Mouse (Mus musculus) limb, embryonic 10.5 days (tissue): Measurements from ENCODE around the gene Kctd6. TPM values are rescaled to one million over a fixed set of nuclear protein-coding genes. Genes with fewer than 3 reads are reported as not detected.

Source experiments
- DNase-seq: peaks from one replicate; pipeline ENCODE4 v3.0.0-alpha.2; 2017; ENCODE audit warnings: low spot score
- H3K27ac ChIP-seq: fragments of 300-500 bp; sonication (generic); 2 replicates; pipeline ENCODE4 v1.5.1; 2016; ENCODE audit warnings: mild to moderate bottlenecking
- H3K27me3 ChIP-seq: fragments of 300-500 bp; sonication (generic); 2 replicates; pipeline ENCODE4 v1.6.1; 2016; ENCODE audit warnings: low read depth, mild to moderate bottlenecking; ENCODE audit not compliant: poor library complexity, severe bottlenecking
- H3K36me3 ChIP-seq: fragments of 300-500 bp; sonication (generic); 2 replicates; pipeline ENCODE4 v1.6.1; 2016; ENCODE audit warnings: mild to moderate bottlenecking, moderate library complexity
- H3K4me1 ChIP-seq: fragments of 300-500 bp; sonication (generic); 2 replicates; pipeline ENCODE4 v1.6.1; 2016
- H3K4me3 ChIP-seq: fragments of 300-500 bp; sonication (generic); 2 replicates; pipeline ENCODE4 v1.5.1; 2016; ENCODE audit warnings: mild to moderate bottlenecking, moderate library complexity
- H3K9me3 ChIP-seq: fragments of 300-500 bp; sonication (generic); replicated peaks from 2 replicates; pipeline ENCODE4 v1.6.1; 2016; ENCODE audit warnings: mild to moderate bottlenecking
- whole genome bisulfite sequencing: fragments of 180-500 bp; shearing (Covaris S2); methylation state at CpG from one replicate; pipeline ENCODE4 v1.1.7; 2016; 5-methylcytosine and 5-hydroxymethylcytosine counted together
- polyA plus RNA-seq: library from polyadenylated mRNA; unstranded; fragments of >200 nt; fragmentation: Nextera tagmentation; extraction: Ambion mirVana; gene quantifications from 2 replicates; pipeline ENCODE4 v1.2.1, GENCODE M21; 2016

The Kctd6 gene
- polyA plus RNA-seq, 1 experiment from 2014 or later = 9.7 TPM

- Histone ChIP-seq H3K27ac (no peak overlapping the region), H3K36me3 (no peaks in the 10 kb centered on the region), H3K9me3 (no peaks in the 10 kb centered on the region), H3K4me3 (no peak overlapping the region), H3K27me3 (no peaks in the 10 kb centered on the region), H3K4me1 (peaks cover 4% of the 10 kb centered on the region; the same call in 1 of the 2 replicates)
- 86% methylated on average over 6 of the region's 6 CpGs for WGBS
- no peak for DNase-seq
Observed at GRCm38 (mm10) chr14:8192727-8193126, 21.2 kb upstream of the Kctd6 start.

DNA sequence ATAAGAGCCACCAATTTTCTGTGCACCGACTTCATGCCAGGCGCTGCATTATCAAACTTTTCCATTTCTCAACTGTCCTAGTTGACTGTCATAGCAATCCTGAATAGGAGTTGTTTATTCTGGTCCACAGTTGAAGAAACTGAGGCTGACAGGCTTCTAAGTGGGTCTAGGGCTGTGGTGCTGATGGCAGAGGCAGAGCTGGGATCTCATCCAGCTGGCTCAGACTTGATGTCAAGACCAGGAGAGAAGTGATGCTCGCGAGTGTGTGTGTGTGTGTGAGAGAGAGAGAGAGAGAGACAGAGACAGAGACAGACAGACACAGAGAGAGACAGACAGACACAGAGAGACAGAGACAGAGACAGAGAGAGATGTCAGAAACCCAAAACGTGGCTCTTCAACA, 13.2 kb upstream of the Kctd6 start:
- WGBS = 85% methylated on average over 5 of the region's 5 CpGs
- Histone ChIP-seq H3K4me1 (no peaks in the 10 kb centered on the region), H3K27me3 (no peaks in the 10 kb centered on the region), H3K36me3 (no peaks in the 10 kb centered on the region), H3K9me3 (no peaks in the 10 kb centered on the region), H3K27ac (no peak overlapping the region), H3K4me3 (no peak overlapping the region)
- no peak for DNase-seq

- H3K36me3 ChIP-seq = no peaks in the 10 kb centered on the region
- peaks cover 8% of the 10 kb centered on the region for H3K4me1 ChIP-seq
- no peak for DNase-seq
- no peaks in the 10 kb centered on the region for H3K27me3 ChIP-seq
- WGBS = 81% methylated on average over 3 of the region's 3 CpGs
- no peak overlapping the region for H3K4me3 ChIP-seq
- no peaks in the 10 kb centered on the region for H3K9me3 ChIP-seq
- H3K27ac ChIP-seq = no peak overlapping the region
Observed at GRCm38 (mm10) chr14:8201715-8202114, 12.2 kb upstream of the Kctd6 start.

DNA sequence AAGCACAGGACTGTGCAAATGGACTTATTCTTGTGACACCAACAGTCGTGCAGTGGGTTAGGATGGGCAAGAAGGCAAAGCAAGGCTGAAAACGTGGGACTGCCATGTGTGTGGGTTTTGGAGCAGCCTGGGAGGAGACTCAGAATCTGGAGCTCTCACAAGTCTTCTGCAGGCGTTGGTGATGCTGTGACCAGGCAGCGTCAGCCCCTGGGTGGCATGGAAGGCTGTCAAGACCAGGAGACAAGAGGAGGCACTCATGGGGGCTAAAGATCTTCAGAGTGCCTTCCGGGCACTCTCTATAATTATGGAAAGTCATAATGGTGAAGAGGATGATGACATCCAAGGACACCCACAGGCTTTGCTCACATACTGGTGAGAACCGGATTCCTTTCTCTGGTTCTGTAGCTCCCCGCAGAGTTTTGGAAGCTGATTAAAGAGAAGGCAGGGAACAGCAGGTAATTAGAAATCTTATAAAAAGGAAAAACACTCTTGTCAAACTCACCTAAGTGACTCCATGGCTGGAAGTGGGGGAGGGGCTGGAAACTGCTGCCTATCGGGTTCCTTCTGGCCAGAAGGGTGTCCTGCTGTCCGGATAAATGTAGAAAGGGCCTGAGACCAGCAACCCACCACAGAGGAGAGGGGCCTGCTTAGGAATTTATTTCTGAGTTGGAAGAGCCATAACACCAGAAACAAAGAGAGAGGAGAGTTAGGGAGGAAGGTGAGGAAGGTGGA, 7.6 kb upstream of the Kctd6 start:
- WGBS = 51% methylated on average over 9 of the region's 9 CpGs
- DNase-seq = no peak
- Histone ChIP-seq H3K4me3 (no peak overlapping the region), H3K27ac (peak overlapping the region; percentile 67), H3K4me1 (peaks cover 27% of the 10 kb centered on the region), H3K27me3 (no peaks in the 10 kb centered on the region), H3K36me3 (no peaks in the 10 kb centered on the region), H3K9me3 (no peaks in the 10 kb centered on the region)

GRCm38 (mm10) chr14:8207105-8207504, 6.8 kb upstream of the Kctd6 start:
- Histone ChIP-seq H3K27me3 (no peaks in the 10 kb centered on the region), H3K4me3 (no peak overlapping the region), H3K9me3 (no peaks in the 10 kb centered on the region), H3K36me3 (no peaks in the 10 kb centered on the region), H3K4me1 (peaks cover 27% of the 10 kb centered on the region), H3K27ac (peak overlapping the region; percentile 67)
- 35% methylated on average over 5 of the region's 5 CpGs for WGBS
- no peak for DNase-seq

- WGBS = 80% methylated on average over 5 of the region's 5 CpGs
- H3K9me3 ChIP-seq = no peaks in the 10 kb centered on the region
- H3K27me3 ChIP-seq = no peaks in the 10 kb centered on the region
- H3K36me3 ChIP-seq = no peaks in the 10 kb centered on the region
- H3K4me1 ChIP-seq = peaks cover 27% of the 10 kb centered on the region
- no peak overlapping the region for H3K4me3 ChIP-seq
- DNase-seq = no peak
- peak overlapping the region; percentile 67 for H3K27ac ChIP-seq
Observed at GRCm38 (mm10) chr14:8207543-8207942, 6.4 kb upstream of the Kctd6 start.

DNA sequence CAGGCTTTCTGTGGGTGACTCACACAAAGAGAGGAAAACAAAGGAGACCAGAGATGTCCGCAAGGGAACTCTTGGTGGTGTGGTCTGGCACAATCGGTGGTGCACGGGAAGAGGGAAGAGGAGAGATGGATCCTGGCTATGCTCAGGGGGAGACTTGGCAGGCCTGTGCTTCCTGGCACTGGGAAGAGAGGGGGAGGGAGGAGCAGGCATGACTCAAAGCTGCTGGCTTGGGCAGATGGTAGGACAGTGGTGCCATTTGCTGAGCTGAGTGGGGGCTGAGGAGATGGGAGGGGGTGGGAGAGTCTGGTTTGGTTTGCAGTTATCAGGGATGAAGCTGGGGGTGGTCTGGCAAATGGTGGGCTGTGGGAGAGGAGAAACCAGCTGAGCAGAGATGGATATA, 5.1 kb upstream of the Kctd6 start:
- H3K4me1 ChIP-seq = peaks cover 27% of the 10 kb centered on the region
- H3K4me3 ChIP-seq = no peak overlapping the region
- no peaks in the 10 kb centered on the region for H3K27me3 ChIP-seq
- H3K36me3 ChIP-seq = no peaks in the 10 kb centered on the region
- H3K27ac ChIP-seq = peak overlapping the region; percentile 5; the same call in 1 of the 2 replicates
- no peak for DNase-seq
- 71% methylated on average over 3 of the region's 3 CpGs for WGBS
- H3K9me3 ChIP-seq = no peaks in the 10 kb centered on the region

- Histone ChIP-seq H3K4me1 (peaks cover 34% of the 10 kb centered on the region), H3K27me3 (no peaks in the 10 kb centered on the region), H3K36me3 (no peaks in the 10 kb centered on the region), H3K4me3 (no peak overlapping the region), H3K27ac (no peak overlapping the region), H3K9me3 (no peaks in the 10 kb centered on the region)
- 88% methylated on average over 2 of the region's 2 CpGs for WGBS
- no peak for DNase-seq
Observed at GRCm38 (mm10) chr14:8209896-8210295, 4.0 kb upstream of the Kctd6 start.

- H3K27ac ChIP-seq = no peak overlapping the region
- peaks cover 6% of the 10 kb centered on the region; the same call in 1 of the 2 replicates for H3K27me3 ChIP-seq
- no peaks in the 10 kb centered on the region for H3K9me3 ChIP-seq
- H3K4me1 ChIP-seq = peaks cover 35% of the 10 kb centered on the region
- WGBS = 82% methylated on average over 2 of the region's 2 CpGs
- no peaks in the 10 kb centered on the region for H3K36me3 ChIP-seq
- DNase-seq = no peak
- no peak overlapping the region for H3K4me3 ChIP-seq
Observed at GRCm38 (mm10) chr14:8212996-8213395, 944 bp upstream of the Kctd6 start.

- Histone ChIP-seq H3K9me3 (no peaks in the 10 kb centered on the region), H3K36me3 (no peaks in the 10 kb centered on the region), H3K4me3 (peak overlapping the region; percentile 81), H3K4me1 (peaks cover 39% of the 10 kb centered on the region), H3K27ac (peak overlapping the region; percentile 96), H3K27me3 (peaks cover 6% of the 10 kb centered on the region; the same call in 1 of the 2 replicates)
- peak; percentile 81 for DNase-seq
- 3% methylated on average over 63 of the region's 63 CpGs for WGBS
Observed at GRCm38 (mm10) chr14:8214299-8215207, 613 bp downstream of the Kctd6 start.

DNA sequence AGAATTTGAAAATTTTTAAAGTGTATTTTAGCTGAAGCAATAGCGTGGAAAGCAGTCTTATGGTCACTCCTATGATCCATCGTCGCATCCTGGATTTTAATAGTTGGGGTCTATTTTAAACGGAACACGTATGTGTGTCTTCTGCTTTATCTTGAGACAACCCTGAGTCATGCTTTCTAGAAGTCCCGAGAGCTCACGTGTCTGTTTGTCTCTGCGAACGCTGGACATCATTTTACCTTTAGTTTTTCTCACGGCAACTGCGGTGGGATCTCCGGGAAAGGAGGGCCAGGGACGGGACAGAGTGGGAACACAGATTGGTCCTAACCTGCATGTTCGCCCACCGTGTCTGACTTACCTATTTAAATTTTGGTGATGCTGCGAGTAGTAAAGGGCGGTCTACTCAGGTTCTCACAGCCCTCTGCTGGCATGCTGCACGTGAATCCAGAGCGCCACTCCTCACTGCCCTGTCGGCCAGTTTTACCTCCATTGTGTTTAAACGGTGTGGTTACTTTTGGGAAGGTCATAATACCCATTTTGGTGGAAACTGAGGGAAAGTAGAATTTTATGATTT, 1.4 kb downstream of the Kctd6 start:
- H3K27me3 ChIP-seq = peaks cover 6% of the 10 kb centered on the region; the same call in 1 of the 2 replicates
- 24% methylated on average over 21 of the region's 21 CpGs for WGBS
- H3K4me3 ChIP-seq = peak overlapping the region; percentile 81
- no peaks in the 10 kb centered on the region for H3K9me3 ChIP-seq
- DNase-seq = no peak
- H3K27ac ChIP-seq = peak overlapping the region; percentile 6; the same call in 1 of the 2 replicates
- H3K4me1 ChIP-seq = peaks cover 35% of the 10 kb centered on the region
- H3K36me3 ChIP-seq = no peaks in the 10 kb centered on the region

GRCm38 (mm10) chr14:8216100-8216499, 2.2 kb downstream of the Kctd6 start:
- Histone ChIP-seq H3K4me1 (peaks cover 35% of the 10 kb centered on the region), H3K27ac (no peak overlapping the region), H3K36me3 (no peaks in the 10 kb centered on the region), H3K27me3 (peaks cover 6% of the 10 kb centered on the region; the same call in 1 of the 2 replicates), H3K9me3 (no peaks in the 10 kb centered on the region), H3K4me3 (peak overlapping the region; percentile 81; the same call in 1 of the 2 replicates)
- no peak for DNase-seq
- 76% methylated on average over 5 of the region's 5 CpGs for WGBS

DNA sequence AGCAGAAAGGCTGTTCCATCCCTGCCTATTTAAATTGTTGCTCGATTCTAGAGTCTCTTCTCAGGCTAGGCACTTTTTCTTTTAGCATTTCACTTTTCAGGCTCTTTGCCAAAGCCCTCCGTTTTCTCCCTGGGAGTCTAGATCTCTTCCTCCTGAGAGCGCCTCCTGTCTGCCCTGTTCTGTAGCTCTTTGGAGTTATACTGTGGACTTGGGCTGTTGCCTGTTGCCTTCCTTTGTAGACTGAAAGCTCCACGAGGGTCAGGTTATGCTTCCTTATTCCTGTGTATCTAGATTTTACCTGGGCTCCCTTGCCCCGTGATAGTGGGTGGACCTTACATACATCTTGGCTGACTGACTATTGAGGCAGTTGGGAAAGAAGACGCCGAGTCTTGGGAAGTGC, 4.3 kb downstream of the Kctd6 start:
- Histone ChIP-seq H3K4me3 (no peak overlapping the region), H3K9me3 (no peaks in the 10 kb centered on the region), H3K27ac (no peak overlapping the region), H3K36me3 (peaks cover 8% of the 10 kb centered on the region), H3K27me3 (peaks cover 6% of the 10 kb centered on the region; the same call in 1 of the 2 replicates), H3K4me1 (peaks cover 35% of the 10 kb centered on the region)
- 70% methylated on average over 7 of the region's 7 CpGs for WGBS
- DNase-seq = no peak
